Mouse (Mus musculus): ENCODE measurements at regions not wholly inside any gene's neighbourhood (a gene's known extent, or its start where the extent isn't known, plus 50 kb on each side); places are given as distances from the start of the nearest gene placed in this dataset.

DNA sequence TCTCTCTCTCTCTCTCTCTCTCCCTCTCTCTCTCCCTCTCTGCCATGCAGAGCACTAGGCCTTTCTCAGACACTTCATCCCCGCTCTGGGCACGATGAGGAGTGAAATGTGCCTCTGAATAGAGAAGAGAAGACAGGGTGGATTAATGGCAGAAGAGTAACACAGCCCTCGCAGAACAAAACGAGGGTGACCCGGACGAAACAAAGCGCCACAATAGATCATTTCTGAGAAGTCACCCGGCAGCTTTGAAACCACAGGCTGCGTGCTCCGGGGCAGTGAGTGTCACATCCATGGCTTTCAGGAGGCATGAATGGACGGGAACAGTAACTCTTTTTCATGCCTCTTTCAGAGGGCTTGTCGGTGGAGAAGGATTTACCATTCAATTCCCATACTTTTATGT is 66.8 kb upstream of the Pou3f3 start:
- no peak for ATAC-seq
- no peaks in the 10 kb centered on the region for H3K27me3 ChIP-seq (ENCODE audit: insufficient read depth, low read length)
- no peak for TF ChIP-seq EP300 (IDR thresholded peaks at IDR 0.05; ENCODE audit: low read depth)
- no peak for TF ChIP-seq CTCF (IDR thresholded peaks at IDR 0.05; ENCODE audit: low read depth)
- no peak for DNase-seq
- no peak overlapping the region for H3K27ac ChIP-seq (ENCODE audit: low read depth)
- no peaks in the 10 kb centered on the region for H3K9me3 ChIP-seq (ENCODE audit: low read length)
- H3K4me3 ChIP-seq (ENCODE audit: low read depth, low read length) = no peak overlapping the region
- WGBS (ENCODE audit: insufficient replicate concordance) = 43% methylated on average over 12 of the region's 12 CpGs
- H3K9ac ChIP-seq (replicated peaks) = no peak overlapping the region
- no peaks in the 10 kb centered on the region for H3K4me1 ChIP-seq (ENCODE audit: insufficient read depth)
- no peak overlapping the region for H3K4me2 ChIP-seq (ENCODE audit: low read depth, low read length)
- no peaks in the 10 kb centered on the region for H3K36me3 ChIP-seq (replicated peaks; ENCODE audit: insufficient read depth, low read length)

- no peak overlapping the region for H3K4me3 ChIP-seq (ENCODE audit: low read depth, low read length)
- TF ChIP-seq EP300 (IDR thresholded peaks at IDR 0.05; ENCODE audit: low read depth) (no peak), CTCF (IDR thresholded peaks at IDR 0.05; ENCODE audit: low read depth) (no peak)
- no peaks in the 10 kb centered on the region for H3K9me3 ChIP-seq (ENCODE audit: low read length)
- no peak for DNase-seq
- H3K36me3 ChIP-seq (replicated peaks; ENCODE audit: insufficient read depth, low read length) = no peaks in the 10 kb centered on the region
- H3K4me2 ChIP-seq (ENCODE audit: low read depth, low read length) = no peak overlapping the region
- no peaks in the 10 kb centered on the region for H3K27me3 ChIP-seq (ENCODE audit: insufficient read depth, low read length)
- no peak for ATAC-seq
- no peak overlapping the region for H3K27ac ChIP-seq (ENCODE audit: low read depth)
- no peak overlapping the region for H3K9ac ChIP-seq (replicated peaks)
- WGBS (ENCODE audit: insufficient replicate concordance) = 55% methylated on average over 14 of the region's 14 CpGs
- no peaks in the 10 kb centered on the region for H3K4me1 ChIP-seq (ENCODE audit: insufficient read depth)
These were observed 65.9 kb upstream of the Pou3f3 start for GRCm38 (mm10) chr1:42629465-42630261.

GRCm38 (mm10) chr1:42632286-42632685 is 63.3 kb upstream of the Pou3f3 start:
- DNase-seq (no peak), ATAC-seq (no peak)
- H3K4me3 ChIP-seq (ENCODE audit: low read depth, low read length) = no peak overlapping the region
- TF ChIP-seq CTCF (IDR thresholded peaks at IDR 0.05; ENCODE audit: low read depth) (no peak), EP300 (IDR thresholded peaks at IDR 0.05; ENCODE audit: low read depth) (no peak)
- H3K27ac ChIP-seq (ENCODE audit: low read depth) = no peak overlapping the region
- H3K9me3 ChIP-seq (ENCODE audit: low read length) = no peaks in the 10 kb centered on the region
- no peak overlapping the region for H3K4me2 ChIP-seq (ENCODE audit: low read depth, low read length)
- H3K27me3 ChIP-seq (ENCODE audit: insufficient read depth, low read length) = no peaks in the 10 kb centered on the region
- no peaks in the 10 kb centered on the region for H3K36me3 ChIP-seq (replicated peaks; ENCODE audit: insufficient read depth, low read length)
- H3K9ac ChIP-seq (replicated peaks) = no peak overlapping the region
- no peaks in the 10 kb centered on the region for H3K4me1 ChIP-seq (ENCODE audit: insufficient read depth)

DNA sequence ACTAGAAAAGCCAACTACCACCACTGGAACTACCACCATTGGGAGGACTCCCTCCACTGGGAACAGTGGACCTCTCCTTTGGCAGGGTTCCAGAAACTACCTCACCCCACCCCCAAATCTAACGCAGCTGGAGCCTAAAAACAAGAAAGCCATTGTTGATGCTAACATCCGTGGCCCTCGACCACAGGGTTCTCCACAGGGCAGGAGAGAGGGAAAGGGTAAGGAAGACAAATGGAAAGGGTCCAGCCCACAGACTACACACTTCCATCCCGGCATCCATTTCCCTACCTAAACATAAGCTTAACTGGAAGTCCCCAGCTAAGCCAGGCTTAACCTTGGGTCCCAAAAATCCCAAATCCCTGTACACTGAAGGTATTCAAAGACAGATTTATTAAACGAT is 59.0 kb upstream of the Pou3f3 start:
- DNase-seq (no peak), ATAC-seq (no peak)
- TF ChIP-seq EP300 (IDR thresholded peaks at IDR 0.05; ENCODE audit: low read depth) (no peak), CTCF (IDR thresholded peaks at IDR 0.05; ENCODE audit: low read depth) (no peak)
- Histone ChIP-seq H3K4me2 (ENCODE audit: low read depth, low read length) (no peak overlapping the region), H3K4me3 (ENCODE audit: low read depth, low read length) (no peak overlapping the region), H3K9me3 (ENCODE audit: low read length) (no peaks in the 10 kb centered on the region), H3K27me3 (ENCODE audit: insufficient read depth, low read length) (no peaks in the 10 kb centered on the region), H3K4me1 (ENCODE audit: insufficient read depth) (no peaks in the 10 kb centered on the region), H3K27ac (ENCODE audit: low read depth) (no peak overlapping the region), H3K9ac (replicated peaks) (no peak overlapping the region), H3K36me3 (replicated peaks; ENCODE audit: insufficient read depth, low read length) (no peaks in the 10 kb centered on the region)
- 69% methylated on average over 5 of the region's 5 CpGs for WGBS (ENCODE audit: insufficient replicate concordance)

Measured in liver, postnatal 0 days (tissue).